Mouse (Mus musculus): ENCODE measurements around the gene Prkd1. TPM values are rescaled to one million over a fixed set of nuclear protein-coding genes. Genes with fewer than 3 reads are reported as not detected.

Gene Prkd1
- total RNA-seq, 1 experiment: 3.0 TPM

DNA sequence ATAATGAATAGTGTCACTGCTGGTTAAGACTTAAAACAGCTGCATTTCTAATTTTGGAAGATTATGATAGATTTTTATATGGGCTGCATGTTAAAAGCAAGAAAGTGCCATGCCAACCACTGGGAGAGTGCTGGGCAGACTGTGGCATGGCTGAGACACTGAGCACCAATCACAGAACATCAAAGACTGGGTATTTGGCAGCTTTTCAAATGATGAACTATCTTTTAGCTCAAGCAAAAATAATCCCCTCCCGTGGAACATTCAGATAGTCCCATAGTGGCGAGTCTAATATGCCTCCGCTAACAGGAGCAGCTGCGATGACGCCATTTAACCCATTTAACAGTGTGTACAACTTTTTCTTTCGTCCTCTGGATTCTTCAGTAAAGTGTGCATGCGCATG is 169.1 kb downstream of the Prkd1 start:
- TF ChIP-seq CHD2 (IDR thresholded peaks at IDR 0.05; ENCODE audit: low read depth, low read length) (no peak), HCFC1 (IDR thresholded peaks at IDR 0.05; ENCODE audit: borderline replicate concordance, insufficient read depth, low read length) (no peak), MAFK (IDR thresholded peaks at IDR 0.05; ENCODE audit: insufficient read depth, low read depth, low read length) (no peak), ZC3H11A (IDR thresholded peaks at IDR 0.05; ENCODE audit: borderline replicate concordance, low read depth, low read length) (no peak), ZNF384 (IDR thresholded peaks at IDR 0.05; ENCODE audit: low read depth, low read length) (no peak)
- in situ Hi-C loops (cut with MboI; ENCODE audit: low sequenced_read_pairs in 2 of 2, unreplicated experiment in 2 of 2): no loop called here
- no peak for DNase-seq (ENCODE audit: low read depth, low spot score)
- no peak overlapping the region for H3K27ac ChIP-seq (ENCODE audit: insufficient read depth, low read depth, low read length, poor library complexity, severe bottlenecking)
- no peaks in the 10 kb centered on the region for H3K36me3 ChIP-seq (ENCODE audit: control insufficient read depth, insufficient read depth, low read length, poor library complexity, severe bottlenecking)
- H3K4me3 ChIP-seq (ENCODE audit: insufficient read depth in 1 of 2, low read depth in 1 of 2, low read length in 2 of 2, poor library complexity in 1 of 2, severe bottlenecking in 1 of 2): no peak overlapping the region
- no peaks in the 10 kb centered on the region for H3K4me1 ChIP-seq (ENCODE audit: control insufficient read depth in 2 of 2, insufficient read depth in 2 of 2, low read length in 2 of 2, poor library complexity in 1 of 2)
- H3K9ac ChIP-seq (ENCODE audit: insufficient read depth, low read depth, low read length, poor library complexity, severe bottlenecking): no peak overlapping the region
- H3K9me3 ChIP-seq (ENCODE audit: control insufficient read depth, insufficient read depth, low read depth, low read length): no peaks in the 10 kb centered on the region

DNA sequence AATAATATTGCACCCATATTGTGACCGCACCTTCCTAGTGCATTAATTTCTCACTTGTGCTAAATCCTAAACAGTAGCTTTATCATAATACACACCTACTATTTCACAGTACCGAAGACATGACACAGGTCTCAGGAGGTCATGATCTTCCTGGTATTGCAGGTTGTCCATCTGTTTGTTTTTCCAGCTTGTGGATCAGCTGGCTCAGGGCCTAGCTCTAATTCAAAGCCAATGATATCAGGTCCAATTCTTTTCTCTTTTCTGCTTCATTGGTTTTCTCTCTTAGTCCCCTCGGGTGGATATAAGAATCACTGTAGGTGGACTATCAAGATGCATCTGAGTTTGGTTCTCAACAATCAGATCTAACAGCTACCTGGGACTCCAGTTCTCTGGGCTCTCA is 191.7 kb downstream of the Prkd1 start:
- in situ Hi-C loops (cut with MboI; ENCODE audit: low sequenced_read_pairs in 2 of 2, unreplicated experiment in 2 of 2): no loop called here
- TF ChIP-seq MAFK (IDR thresholded peaks at IDR 0.05; ENCODE audit: insufficient read depth, low read depth, low read length): no peak
- no peak for TF ChIP-seq ZC3H11A (IDR thresholded peaks at IDR 0.05; ENCODE audit: borderline replicate concordance, low read depth, low read length)
- TF ChIP-seq HCFC1 (IDR thresholded peaks at IDR 0.05; ENCODE audit: borderline replicate concordance, insufficient read depth, low read length): no peak
- TF ChIP-seq CHD2 (IDR thresholded peaks at IDR 0.05; ENCODE audit: low read depth, low read length): no peak
- no peak for TF ChIP-seq ZNF384 (IDR thresholded peaks at IDR 0.05; ENCODE audit: low read depth, low read length)
- Histone ChIP-seq H3K4me3 (ENCODE audit: insufficient read depth in 1 of 2, low read depth in 1 of 2, low read length in 2 of 2, poor library complexity in 1 of 2, severe bottlenecking in 1 of 2) (no peak overlapping the region), H3K9me3 (ENCODE audit: control insufficient read depth, insufficient read depth, low read depth, low read length) (no peaks in the 10 kb centered on the region), H3K27ac (ENCODE audit: insufficient read depth, low read depth, low read length, poor library complexity, severe bottlenecking) (no peak overlapping the region), H3K4me1 (ENCODE audit: control insufficient read depth in 2 of 2, insufficient read depth in 2 of 2, low read length in 2 of 2, poor library complexity in 1 of 2) (no peaks in the 10 kb centered on the region), H3K36me3 (ENCODE audit: control insufficient read depth, insufficient read depth, low read length, poor library complexity, severe bottlenecking) (no peaks in the 10 kb centered on the region), H3K9ac (ENCODE audit: insufficient read depth, low read depth, low read length, poor library complexity, severe bottlenecking) (no peak overlapping the region)
- no peak for DNase-seq (ENCODE audit: low read depth, low spot score)

DNA sequence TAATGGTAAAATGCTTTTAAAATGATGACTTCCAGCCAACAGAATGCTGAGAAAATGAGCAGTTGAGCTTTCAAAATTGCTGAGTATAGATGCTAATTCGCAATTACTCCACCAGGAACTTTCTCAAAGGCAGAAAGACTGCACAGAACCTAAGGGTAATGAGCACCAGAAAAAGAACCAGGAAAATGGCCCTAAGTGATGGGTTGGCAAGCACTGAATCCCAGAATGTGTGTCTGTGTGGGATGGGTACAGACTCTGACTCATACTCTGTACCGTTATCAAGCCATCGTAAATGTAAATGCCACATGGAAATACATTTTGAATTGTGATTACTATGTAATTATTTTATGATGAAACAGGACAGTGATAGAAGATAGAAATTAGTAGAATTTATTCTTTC is 197.1 kb downstream of the Prkd1 start:
- H3K9me3 ChIP-seq (ENCODE audit: control insufficient read depth, insufficient read depth, low read depth, low read length): no peaks in the 10 kb centered on the region
- DNase-seq (ENCODE audit: low read depth, low spot score): no peak
- in situ Hi-C loops (cut with MboI; ENCODE audit: low sequenced_read_pairs in 2 of 2, unreplicated experiment in 2 of 2): no loop called here
- no peak overlapping the region for H3K27ac ChIP-seq (ENCODE audit: insufficient read depth, low read depth, low read length, poor library complexity, severe bottlenecking)
- no peak overlapping the region for H3K9ac ChIP-seq (ENCODE audit: insufficient read depth, low read depth, low read length, poor library complexity, severe bottlenecking)
- TF ChIP-seq ZNF384 (IDR thresholded peaks at IDR 0.05; ENCODE audit: low read depth, low read length) (no peak), MAFK (IDR thresholded peaks at IDR 0.05; ENCODE audit: insufficient read depth, low read depth, low read length) (no peak), CHD2 (IDR thresholded peaks at IDR 0.05; ENCODE audit: low read depth, low read length) (no peak), ZC3H11A (IDR thresholded peaks at IDR 0.05; ENCODE audit: borderline replicate concordance, low read depth, low read length) (no peak)
- no peaks in the 10 kb centered on the region for H3K4me1 ChIP-seq (ENCODE audit: control insufficient read depth in 2 of 2, insufficient read depth in 2 of 2, low read length in 2 of 2, poor library complexity in 1 of 2)
- no peaks in the 10 kb centered on the region for H3K36me3 ChIP-seq (ENCODE audit: control insufficient read depth, insufficient read depth, low read length, poor library complexity, severe bottlenecking)
- no peak overlapping the region for H3K4me3 ChIP-seq (ENCODE audit: insufficient read depth in 1 of 2, low read depth in 1 of 2, low read length in 2 of 2, poor library complexity in 1 of 2, severe bottlenecking in 1 of 2)

DNA sequence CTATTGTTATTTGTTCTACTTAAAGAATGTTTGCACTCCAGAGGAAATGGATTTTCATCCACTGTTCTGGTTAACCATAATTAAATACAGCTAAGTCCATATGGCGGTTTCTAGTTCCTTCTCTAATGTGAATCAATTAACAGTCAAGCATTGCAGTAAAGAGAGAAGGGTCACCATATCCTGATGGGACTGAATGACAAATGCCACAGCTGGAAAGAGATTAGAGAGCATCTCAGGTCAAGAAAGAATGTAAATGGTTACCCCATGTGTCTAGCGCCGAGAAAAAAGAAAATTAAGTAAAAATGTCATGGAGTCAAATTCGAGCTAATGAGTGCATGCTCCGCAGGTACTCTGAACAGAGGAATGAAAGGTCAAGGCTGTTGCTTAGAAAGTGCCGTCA is 212.2 kb downstream of the Prkd1 start:
- Histone ChIP-seq H3K9ac (ENCODE audit: insufficient read depth, low read depth, low read length, poor library complexity, severe bottlenecking) (no peak overlapping the region), H3K36me3 (ENCODE audit: control insufficient read depth, insufficient read depth, low read length, poor library complexity, severe bottlenecking) (no peaks in the 10 kb centered on the region), H3K27ac (ENCODE audit: insufficient read depth, low read depth, low read length, poor library complexity, severe bottlenecking) (no peak overlapping the region), H3K9me3 (ENCODE audit: control insufficient read depth, insufficient read depth, low read depth, low read length) (no peaks in the 10 kb centered on the region), H3K4me1 (ENCODE audit: control insufficient read depth in 2 of 2, insufficient read depth in 2 of 2, low read length in 2 of 2, poor library complexity in 1 of 2) (no peaks in the 10 kb centered on the region), H3K4me3 (ENCODE audit: insufficient read depth in 1 of 2, low read depth in 1 of 2, low read length in 2 of 2, poor library complexity in 1 of 2, severe bottlenecking in 1 of 2) (no peak overlapping the region)
- DNase-seq (ENCODE audit: low read depth, low spot score): no peak
- no peak for TF ChIP-seq MAFK (IDR thresholded peaks at IDR 0.05; ENCODE audit: insufficient read depth, low read depth, low read length)
- TF ChIP-seq ZC3H11A (IDR thresholded peaks at IDR 0.05; ENCODE audit: borderline replicate concordance, low read depth, low read length): no peak
- no peak for TF ChIP-seq HCFC1 (IDR thresholded peaks at IDR 0.05; ENCODE audit: borderline replicate concordance, insufficient read depth, low read length)
- no peak for TF ChIP-seq ZNF384 (IDR thresholded peaks at IDR 0.05; ENCODE audit: low read depth, low read length)
- TF ChIP-seq CHD2 (IDR thresholded peaks at IDR 0.05; ENCODE audit: low read depth, low read length): no peak
- in situ Hi-C loops (cut with MboI; ENCODE audit: low sequenced_read_pairs in 2 of 2, unreplicated experiment in 2 of 2): no loop called here

DNA sequence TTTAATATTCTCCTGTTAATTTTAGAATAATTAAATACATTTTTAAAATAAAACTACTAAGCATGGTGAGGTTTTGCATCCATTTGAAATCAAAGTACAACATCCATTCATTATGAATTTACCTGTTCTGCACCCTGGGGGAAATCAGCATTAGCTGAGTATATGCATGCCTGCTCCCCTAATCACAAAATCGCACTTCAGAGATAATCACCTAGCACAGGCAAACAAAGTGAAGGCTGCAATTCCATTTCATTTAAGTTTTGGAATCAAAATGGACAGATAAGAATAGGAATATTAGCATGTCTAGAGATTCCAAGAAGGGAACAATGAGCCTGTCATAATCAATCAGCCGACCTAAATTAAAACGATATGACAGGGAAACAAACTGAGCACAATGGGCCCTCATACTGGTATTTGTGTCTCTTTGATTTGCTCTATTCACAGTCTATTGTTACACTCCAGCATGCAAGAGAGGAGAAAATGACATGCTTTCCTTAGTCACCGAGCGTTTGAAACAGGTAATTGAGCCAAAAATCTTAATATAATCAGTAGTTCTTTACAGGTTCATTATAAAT is 218.7 kb downstream of the Prkd1 start:
- Histone ChIP-seq H3K36me3 (ENCODE audit: control insufficient read depth, insufficient read depth, low read length, poor library complexity, severe bottlenecking) (no peaks in the 10 kb centered on the region), H3K9ac (ENCODE audit: insufficient read depth, low read depth, low read length, poor library complexity, severe bottlenecking) (no peak overlapping the region), H3K4me3 (ENCODE audit: insufficient read depth in 1 of 2, low read depth in 1 of 2, low read length in 2 of 2, poor library complexity in 1 of 2, severe bottlenecking in 1 of 2) (no peak overlapping the region), H3K9me3 (ENCODE audit: control insufficient read depth, insufficient read depth, low read depth, low read length) (no peaks in the 10 kb centered on the region), H3K27ac (ENCODE audit: insufficient read depth, low read depth, low read length, poor library complexity, severe bottlenecking) (no peak overlapping the region), H3K4me1 (ENCODE audit: control insufficient read depth in 2 of 2, insufficient read depth in 2 of 2, low read length in 2 of 2, poor library complexity in 1 of 2) (no peaks in the 10 kb centered on the region)
- no peak for TF ChIP-seq CHD2 (IDR thresholded peaks at IDR 0.05; ENCODE audit: low read depth, low read length)
- no peak for TF ChIP-seq HCFC1 (IDR thresholded peaks at IDR 0.05; ENCODE audit: borderline replicate concordance, insufficient read depth, low read length)
- no peak for TF ChIP-seq ZNF384 (IDR thresholded peaks at IDR 0.05; ENCODE audit: low read depth, low read length)
- TF ChIP-seq ZC3H11A (IDR thresholded peaks at IDR 0.05; ENCODE audit: borderline replicate concordance, low read depth, low read length): no peak
- no peak for TF ChIP-seq MAFK (IDR thresholded peaks at IDR 0.05; ENCODE audit: insufficient read depth, low read depth, low read length)
- in situ Hi-C loops (cut with MboI; ENCODE audit: low sequenced_read_pairs in 2 of 2, unreplicated experiment in 2 of 2): no loop called here
- DNase-seq (ENCODE audit: low read depth, low spot score): no peak
